Mouse (Mus musculus) hindlimb bud, embryonic 11.5 days (tissue): ENCODE results near the gene Dop1b.
"Not testable (repeated sequence)": the region's sequence is repeated elsewhere in the genome, so short reads cannot be mapped to it uniquely, and the experiment has no call there.

Experiments used
- DNase-seq: peaks from one replicate; pipeline ENCODE4 v3.0.0-alpha.2; 2012; ENCODE audit warnings: low read depth, low spot score; ENCODE audit errors: extremely low spot score

The Dop1b gene

GRCm38 (mm10) chr16:93822433-93823225, 110.9 kb downstream of the Dop1b start:
- not testable (repeated sequence) for DNase-seq

- no peak for DNase-seq
Measured at GRCm38 (mm10) chr16:93824799-93825198, 113.1 kb downstream of the Dop1b start.

GRCm38 (mm10) chr16:93825463-93825862, 113.8 kb downstream of the Dop1b start:
- DNase-seq, result no peak

GRCm38 (mm10) chr16:93826054-93826453, 114.3 kb downstream of the Dop1b start:
- no peak for DNase-seq

- not testable (repeated sequence) for DNase-seq
Measured at GRCm38 (mm10) chr16:93826478-93826877, 114.8 kb downstream of the Dop1b start.

GRCm38 (mm10) chr16:93826909-93827308, 115.2 kb downstream of the Dop1b start:
- no peak for DNase-seq

- DNase-seq, result no peak
Measured at GRCm38 (mm10) chr16:93829526-93829925, 117.8 kb downstream of the Dop1b start.

GRCm38 (mm10) chr16:93830071-93830470, 118.4 kb downstream of the Dop1b start:
- DNase-seq, result no peak

- no peak for DNase-seq
Measured at GRCm38 (mm10) chr16:93830916-93831315, 119.2 kb downstream of the Dop1b start.

GRCm38 (mm10) chr16:93831627-93832395, 120.1 kb downstream of the Dop1b start, which contains the start of gene Morc3:
TSS of gene Morc3 (plus strand) at chr16:93832121.
- DNase-seq, result peak; percentile 99

- no peak for DNase-seq
Measured at GRCm38 (mm10) chr16:93832451-93833276, 121.0 kb downstream of the Dop1b start.

- no peak for DNase-seq
Measured at GRCm38 (mm10) chr16:93833551-93833950, 121.8 kb downstream of the Dop1b start.

GRCm38 (mm10) chr16:93834076-93834475, 122.4 kb downstream of the Dop1b start:
- no peak for DNase-seq

- no peak for DNase-seq
Measured at GRCm38 (mm10) chr16:93839049-93839448, 127.3 kb downstream of the Dop1b start.

- DNase-seq, result no peak
Measured at GRCm38 (mm10) chr16:93850527-93850926, 138.8 kb downstream of the Dop1b start.

GRCm38 (mm10) chr16:93859967-93860366, 148.3 kb downstream of the Dop1b start:
- no peak for DNase-seq
